Mouse (Mus musculus) midbrain, embryonic 13.5 days (tissue): ENCODE data around the gene Cks1b. TPM values are rescaled to one million over a fixed set of nuclear protein-coding genes. Genes with fewer than 3 reads are reported as not detected.

ENCODE experiments used
- ATAC-seq: fragments of 200-750 bp; cut with Nextera tagmentation; 2 replicates; pipeline ENCODE4 v1.8.0; 2017; ENCODE audit warnings: mild to moderate bottlenecking, moderate TSS enrichment, moderate library complexity
- H3K27ac ChIP-seq: fragments of 300-500 bp; sonication (generic); 2 replicates; pipeline ENCODE4 v1.5.1; 2015; ENCODE audit warnings: inconsistent platforms, mild to moderate bottlenecking, moderate library complexity
- H3K27me3 ChIP-seq: fragments of 300-500 bp; sonication (generic); 2 replicates; pipeline ENCODE4 v1.6.1; 2015; ENCODE audit warnings: mild to moderate bottlenecking, inconsistent platforms
- H3K36me3 ChIP-seq: fragments of 300-500 bp; sonication (generic); 2 replicates; pipeline ENCODE4 v1.6.1; 2015; ENCODE audit warnings: mild to moderate bottlenecking, inconsistent platforms
- H3K4me1 ChIP-seq: fragments of 300-500 bp; sonication (generic); replicated peaks from 2 replicates; pipeline ENCODE4 v1.6.1; 2015; ENCODE audit warnings: inconsistent platforms
- H3K4me2 ChIP-seq: fragments of 300-500 bp; sonication (generic); replicated peaks from 2 replicates; pipeline ENCODE4 v1.6.1; 2015; ENCODE audit warnings: moderate library complexity, mild to moderate bottlenecking, inconsistent platforms
- H3K4me3 ChIP-seq: fragments of 300-500 bp; sonication (generic); replicated peaks from 2 replicates; pipeline ENCODE4 v1.5.1; 2015; ENCODE audit warnings: mild to moderate bottlenecking, inconsistent platforms
- H3K9ac ChIP-seq: fragments of 300-500 bp; sonication (generic); replicated peaks from 2 replicates; pipeline ENCODE4 v1.6.1; 2015; ENCODE audit warnings: mild to moderate bottlenecking, inconsistent platforms
- H3K9me3 ChIP-seq: fragments of 300-500 bp; sonication (generic); 2 replicates; pipeline ENCODE4 v1.6.1; 2016; ENCODE audit warnings: mild to moderate bottlenecking, inconsistent platforms
- WGBS: fragments of 180-500 bp; shearing (Covaris S2); methylation state at CpG from one replicate; pipeline ENCODE4 v1.1.7; 2015; 5-methylcytosine and 5-hydroxymethylcytosine counted together
- polyA plus RNA-seq: library from polyadenylated mRNA; unstranded; fragments of >200 nt; fragmentation: Nextera tagmentation; extraction: Ambion mirVana; gene quantifications from 2 replicates; pipeline ENCODE4 v1.2.1, GENCODE M21; 2015

The Cks1b gene
- polyA plus RNA-seq, 1 experiment from 2014 or later, result 176 TPM

DNA sequence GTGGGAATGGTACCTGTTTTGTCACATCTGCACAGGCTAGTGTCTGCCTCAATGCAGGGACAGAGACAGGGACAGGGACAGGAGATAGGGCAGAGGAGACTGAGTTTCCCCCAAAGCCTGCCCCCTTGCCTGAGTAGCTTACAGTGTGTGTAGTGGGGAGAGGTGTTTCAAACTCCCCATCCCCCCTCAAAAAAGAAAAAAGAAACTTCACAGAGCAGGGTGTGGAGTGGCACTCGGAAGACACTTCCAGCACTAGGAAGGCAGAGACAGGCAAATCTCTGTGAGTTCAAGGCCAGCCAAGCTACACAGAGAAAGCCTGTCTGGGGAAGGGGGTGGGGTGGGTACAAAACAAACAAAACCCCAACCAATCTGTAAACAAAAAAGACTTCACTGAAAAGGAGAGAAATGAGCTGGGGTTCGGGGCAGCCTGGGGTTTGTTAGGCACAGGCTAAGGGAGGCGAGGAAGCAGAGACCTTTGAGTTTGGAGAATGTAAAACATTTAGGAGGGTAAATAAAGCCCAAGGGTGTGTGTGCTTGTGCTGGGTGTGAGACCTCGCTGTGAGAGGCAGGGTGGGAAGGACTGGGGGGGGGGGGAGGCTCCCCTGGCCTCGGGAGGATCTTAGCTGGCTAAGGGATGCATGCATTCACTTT lies 44.5 kb downstream of the Cks1b start:
- H3K36me3 ChIP-seq, result no peaks in the 10 kb centered on the region
- 44% methylated on average over 5 of the region's 5 CpGs for WGBS
- no peaks in the 10 kb centered on the region for H3K27me3 ChIP-seq
- H3K27ac ChIP-seq, result no peak overlapping the region
- no peaks in the 10 kb centered on the region for H3K9me3 ChIP-seq
- no peak overlapping the region for H3K4me3 ChIP-seq
- no peak overlapping the region for H3K4me2 ChIP-seq
- ATAC-seq, result no peak
- H3K9ac ChIP-seq, result no peak overlapping the region
- H3K4me1 ChIP-seq, result peaks cover 9% of the 10 kb centered on the region

DNA sequence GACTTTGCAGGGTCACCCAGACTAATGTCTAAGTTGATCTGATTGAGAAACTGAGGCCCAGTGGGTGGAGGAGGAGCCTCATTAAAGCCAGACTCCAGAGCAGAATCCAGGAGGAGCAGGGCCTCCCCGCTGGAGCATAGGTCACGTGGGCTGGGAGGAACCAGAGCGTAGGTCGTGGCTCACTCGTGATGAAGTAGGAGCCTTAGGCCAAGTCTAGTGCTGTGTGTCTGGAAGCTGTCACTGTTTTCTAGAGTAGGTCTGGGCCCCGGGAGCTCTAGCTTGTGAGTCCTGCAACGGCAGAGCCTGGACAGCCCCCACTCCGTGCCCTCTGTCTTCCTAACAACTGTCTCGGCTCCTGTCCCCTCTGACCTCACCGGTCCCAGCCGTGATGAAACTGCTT lies 50.8 kb downstream of the Cks1b start:
- no peak overlapping the region for H3K4me2 ChIP-seq
- WGBS, result 67% methylated on average over 11 of the region's 11 CpGs
- no peak for ATAC-seq
- H3K9me3 ChIP-seq, result no peaks in the 10 kb centered on the region
- H3K4me3 ChIP-seq, result no peak overlapping the region
- no peaks in the 10 kb centered on the region for H3K36me3 ChIP-seq
- H3K27ac ChIP-seq, result no peak overlapping the region
- no peaks in the 10 kb centered on the region for H3K27me3 ChIP-seq
- H3K4me1 ChIP-seq, result 0 out of 2 replicates have a peak, but pooled peaks cover 4% of the 10 kb centered on the region
- H3K9ac ChIP-seq, result no peak overlapping the region

DNA sequence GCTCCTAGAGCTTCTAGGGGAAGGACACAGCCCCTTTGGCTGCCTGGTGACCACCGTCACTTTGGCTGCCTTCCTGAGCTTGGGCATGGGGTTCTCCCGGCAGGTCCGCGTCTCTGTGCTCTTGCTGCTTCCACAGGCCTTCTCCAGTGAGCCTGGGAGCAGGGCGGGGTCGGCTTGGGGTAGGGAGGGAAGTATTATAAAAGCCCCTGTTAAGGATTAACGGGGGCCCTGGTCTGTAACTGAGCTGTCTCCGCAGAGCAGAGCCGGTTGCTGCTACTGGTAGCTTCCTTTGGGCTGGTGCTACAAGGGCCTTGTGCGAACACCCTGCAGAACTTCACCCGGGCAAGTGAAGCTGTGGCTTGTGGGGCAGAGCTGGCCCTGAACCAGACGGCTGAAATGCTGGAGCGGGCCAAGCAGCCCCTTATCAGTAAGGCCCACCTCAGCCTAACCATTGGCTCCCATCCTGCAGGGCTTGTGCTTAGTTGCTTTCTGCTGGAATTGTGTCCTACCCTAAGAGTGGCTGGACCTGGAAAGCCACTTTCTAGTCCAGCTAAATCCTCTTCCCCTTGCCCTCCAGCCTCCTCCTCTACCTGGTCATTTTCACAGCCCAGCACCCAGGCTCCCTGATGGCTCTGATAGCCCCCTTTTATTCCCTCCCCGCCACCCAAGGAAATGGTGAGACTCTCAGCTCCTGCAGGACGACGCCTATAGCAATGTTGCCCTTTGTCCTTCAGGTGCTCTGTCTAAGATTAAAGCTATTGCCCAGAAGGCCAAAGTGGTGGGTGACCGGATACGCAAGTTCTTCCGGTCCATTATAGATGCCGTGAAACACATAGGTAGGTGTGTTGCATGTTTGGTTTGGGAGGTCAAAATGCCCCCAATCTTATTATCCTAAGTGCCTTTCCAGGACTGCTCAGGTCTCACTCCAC lies 52.4 kb downstream of the Cks1b start:
- no peak overlapping the region for H3K4me2 ChIP-seq
- H3K4me3 ChIP-seq, result no peak overlapping the region
- 0 out of 2 replicates have a peak, but pooled peaks cover 4% of the 10 kb centered on the region for H3K4me1 ChIP-seq
- WGBS, result 79% methylated on average over 20 of the region's 20 CpGs
- no peak overlapping the region for H3K9ac ChIP-seq
- no peaks in the 10 kb centered on the region for H3K27me3 ChIP-seq
- no peaks in the 10 kb centered on the region for H3K36me3 ChIP-seq
- no peak for ATAC-seq
- no peak overlapping the region for H3K27ac ChIP-seq
- no peaks in the 10 kb centered on the region for H3K9me3 ChIP-seq

Other genes with a start within 250 kb of the Cks1b start
- gene Scamp3, start 240.9 kb downstream of the Cks1b start, polyA plus RNA-seq, result 110 and 116 TPM in 2 replicates
- 27.5 and 31.3 TPM in 2 replicates for gene Fam189b, start 235.2 kb downstream of the Cks1b start, polyA plus RNA-seq
- 43.5 and 46.7 TPM in 2 replicates for gene Gba, start 215.5 kb downstream of the Cks1b start, polyA plus RNA-seq
- 82.9 and 86.2 TPM in 2 replicates for gene Thbs3, start 203.2 kb downstream of the Cks1b start, polyA plus RNA-seq
- 158 and 165 TPM in 2 replicates for gene Mtx1, start 191.3 kb downstream of the Cks1b start, polyA plus RNA-seq
- 3.2 and 3.4 TPM in 2 replicates for gene Muc1, start 189.3 kb downstream of the Cks1b start, polyA plus RNA-seq
- 205 and 209 TPM in 2 replicates for gene Krtcap2, start 172.4 kb downstream of the Cks1b start, polyA plus RNA-seq
- 58.6 and 59.4 TPM in 2 replicates for gene Trim46, start 172.1 kb downstream of the Cks1b start, polyA plus RNA-seq
- 74.6 and 75.9 TPM in 2 replicates for gene Dpm3, start 159.0 kb downstream of the Cks1b start, polyA plus RNA-seq
- 31.8 and 37.5 TPM in 2 replicates for gene Slc50a1, start 147.8 kb downstream of the Cks1b start, polyA plus RNA-seq
- 9.7 and 10.7 TPM in 2 replicates for gene Efna1, start 137.2 kb downstream of the Cks1b start, polyA plus RNA-seq
- gene Efna3, start 95.4 kb downstream of the Cks1b start, polyA plus RNA-seq, result 21.8 and 22.5 TPM in 2 replicates
- gene Efna4, start 80.4 kb downstream of the Cks1b start, polyA plus RNA-seq, result 8.8 and 11.4 TPM in 2 replicates
- 28.2 and 34.2 TPM in 2 replicates for gene Adam15, start 68.4 kb downstream of the Cks1b start, polyA plus RNA-seq
- 0.19 and 0.24 TPM in 2 replicates for gene Dcst2, start 56.4 kb downstream of the Cks1b start, polyA plus RNA-seq
- 0.88 and 0.93 TPM in 2 replicates for gene Dcst1, start 53.1 kb downstream of the Cks1b start, polyA plus RNA-seq
- 0.45 and 0.54 TPM in 2 replicates for gene Zbtb7b, start 23.6 kb downstream of the Cks1b start, polyA plus RNA-seq
- gene Lenep, start 15.6 kb downstream of the Cks1b start, polyA plus RNA-seq, result 1.5 TPM in 1 of 2 replicates, not detected in the other
- gene Flad1, start 6.5 kb downstream of the Cks1b start, polyA plus RNA-seq, result 37.2 and 37.8 TPM in 2 replicates
- gene Shc1, start 60 bp upstream of the Cks1b start, polyA plus RNA-seq, result 17.3 and 17.8 TPM in 2 replicates
- gene Pygo2, start 11.8 kb upstream of the Cks1b start, polyA plus RNA-seq, result 37.4 and 43.4 TPM in 2 replicates
- 12.2 and 14.1 TPM in 2 replicates for gene Pbxip1, start 18.3 kb upstream of the Cks1b start, polyA plus RNA-seq
- gene Pmvk, start 36.2 kb upstream of the Cks1b start, polyA plus RNA-seq, result 99.9 and 104 TPM in 2 replicates
- gene Kcnn3, start 101.8 kb upstream of the Cks1b start, polyA plus RNA-seq, result 4.4 and 5.0 TPM in 2 replicates